Mouse (Mus musculus): ENCODE results near the gene Fnbp1.

Gene Fnbp1

GRCm38 (mm10) chr2:31025458-31025857 is 116.3 kb downstream of the Fnbp1 start:
- peak; percentile 26 for DNase-seq (ENCODE audit: low read depth)

GRCm38 (mm10) chr2:31024618-31025370 is 117.0 kb downstream of the Fnbp1 start:
- DNase-seq (ENCODE audit: low read depth): peak; percentile 82

- no peak for DNase-seq (ENCODE audit: low read depth)
Measured at GRCm38 (mm10) chr2:31023940-31024339, 117.9 kb downstream of the Fnbp1 start.

GRCm38 (mm10) chr2:31020202-31020601 is 121.6 kb downstream of the Fnbp1 start:
- DNase-seq (ENCODE audit: low read depth): no peak

GRCm38 (mm10) chr2:31019011-31019410 is 122.8 kb downstream of the Fnbp1 start:
- no peak for DNase-seq (ENCODE audit: low read depth)

GRCm38 (mm10) chr2:31018519-31018918 is 123.3 kb downstream of the Fnbp1 start:
- no peak for DNase-seq (ENCODE audit: low read depth)

- DNase-seq (ENCODE audit: low read depth): no peak
Measured at GRCm38 (mm10) chr2:31017625-31018317, 124.0 kb downstream of the Fnbp1 start.

GRCm38 (mm10) chr2:31013371-31014120 is 128.3 kb downstream of the Fnbp1 start:
- no peak for DNase-seq (ENCODE audit: low read depth)

- DNase-seq (ENCODE audit: low read depth): no peak
Measured at GRCm38 (mm10) chr2:31007208-31007607, 134.6 kb downstream of the Fnbp1 start.

- peak; percentile 44 for DNase-seq (ENCODE audit: low read depth)
Measured at GRCm38 (mm10) chr2:31006434-31006833, 135.4 kb downstream of the Fnbp1 start.

- no peak for DNase-seq (ENCODE audit: low read depth)
Measured at GRCm38 (mm10) chr2:31005453-31005852, 136.4 kb downstream of the Fnbp1 start.

GRCm38 (mm10) chr2:31002857-31003256 is 139.0 kb downstream of the Fnbp1 start:
- no peak for DNase-seq (ENCODE audit: low read depth)

- DNase-seq (ENCODE audit: low read depth): no peak
Measured at GRCm38 (mm10) chr2:30998443-30999260, 143.2 kb downstream of the Fnbp1 start.

- no peak for DNase-seq (ENCODE audit: low read depth)
Measured at GRCm38 (mm10) chr2:30995432-30995996, 146.3 kb downstream of the Fnbp1 start.

- no peak for DNase-seq (ENCODE audit: low read depth)
Measured at GRCm38 (mm10) chr2:30994853-30995252, 147.0 kb downstream of the Fnbp1 start.

- no peak for DNase-seq (ENCODE audit: low read depth)
Measured at GRCm38 (mm10) chr2:30990221-30990620, 151.6 kb downstream of the Fnbp1 start.

GRCm38 (mm10) chr2:30985111-30986020 is 156.4 kb downstream of the Fnbp1 start:
- DNase-seq (ENCODE audit: low read depth): peak; percentile 50

- no peak for DNase-seq (ENCODE audit: low read depth)
Measured at GRCm38 (mm10) chr2:30983024-30983423, 158.8 kb downstream of the Fnbp1 start.

GRCm38 (mm10) chr2:30981790-30982513 is 159.9 kb downstream of the Fnbp1 start, which contains the start of the genes BC005624 and Usp20:
Gene BC005624, minus strand, starts transcription at chr2:30982201.
Gene Usp20, plus strand, starts transcription at chr2:30982279.
- peak; percentile 100 for DNase-seq (ENCODE audit: low read depth)

Measured in naive thymus-derived CD4-positive, alpha-beta T cell, adult 2 months (primary cell).